In the genomic region with DNA sequence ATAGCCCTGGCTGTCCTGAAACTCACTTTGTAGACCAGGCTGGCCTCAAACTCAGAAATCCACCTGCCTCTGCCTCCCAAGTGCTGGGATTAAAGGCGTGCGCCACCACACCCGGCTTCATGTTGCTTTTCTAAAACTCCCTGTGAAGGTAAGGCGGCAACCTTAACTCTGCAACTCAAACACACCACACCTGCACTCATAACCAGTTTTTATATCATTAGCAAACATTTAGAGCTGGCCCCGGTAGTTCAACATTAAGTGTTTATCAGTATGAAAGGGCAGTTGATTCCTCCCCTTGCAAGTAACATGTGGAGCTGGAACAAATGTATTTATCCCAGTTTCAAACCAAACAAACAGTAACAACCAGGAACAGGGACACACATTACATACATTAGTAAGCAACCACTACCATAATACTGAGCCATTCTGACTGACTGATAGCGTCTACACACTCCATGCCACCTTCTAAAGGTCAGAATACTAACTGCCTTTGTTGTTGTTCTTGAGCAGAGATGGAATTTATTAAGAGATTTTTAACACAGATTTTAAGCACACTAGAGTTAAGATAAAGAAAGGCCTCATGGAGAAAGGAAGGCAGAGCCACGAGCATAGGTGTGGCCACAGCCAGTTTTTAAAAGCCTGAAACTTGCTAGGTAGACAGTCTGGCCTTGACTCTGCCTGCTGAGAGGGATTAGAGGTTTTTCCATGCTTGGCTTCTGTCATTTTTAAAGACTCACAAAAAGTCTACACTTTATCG, we compare ENCODE assay signal across 18 mouse cellular contexts.
DNase-seq lines count a peak whose midpoint lies in the region; ATAC-seq lines count a peak whose summit lies in the region.
"Had no signal": no experiment of that assay in that cellular context is flagged by ENCODE, and none has a peak within 500 bp of the region (broad histone marks: within the 10 kb centered on the region; RNA-seq: fewer than 3 reads in every experiment).

No protein-coding gene starts in this region.

- no peak for ATAC-seq in heart, embryonic 13.5 days (ENCODE audit: extremely low read depth, insufficient number of reproducible peaks, low FRiP score, low TSS enrichment)
- peak; percentile 60 for ATAC-seq in stomach, embryonic 15.5 days (ENCODE audit: insufficient read depth, low FRiP score, low read depth)
- ATAC-seq in stomach, embryonic 16.5 days (ENCODE audit: insufficient read depth, low FRiP score), result peak; percentile 53; the same call in 1 of the 2 replicates
- ATAC-seq in midbrain, embryonic 11.5 days (ENCODE audit: low FRiP score), result no peak
- ATAC-seq: forebrain, embryonic 13.5 days; forebrain, embryonic 15.5 days had no signal

- 0 out of 2 replicates have a peak overlapping the region, but pooled peaks have one; percentile 1 for H3K9ac ChIP-seq in heart, embryonic 13.5 days
- H3K9ac ChIP-seq in stomach, embryonic 15.5 days, result no peak overlapping the region
- H3K9ac ChIP-seq in stomach, embryonic 16.5 days (ENCODE audit: low read length), result no peak overlapping the region
- H3K9ac ChIP-seq in midbrain, embryonic 11.5 days (ENCODE audit: low read length), result no peak overlapping the region
- H3K9ac ChIP-seq: embryonic facial prominence, embryonic 12.5 days; forebrain, embryonic 13.5 days; forebrain, embryonic 15.5 days had no signal

- no peak overlapping the region for H3K4me3 ChIP-seq in heart, embryonic 13.5 days
- H3K4me3 ChIP-seq in stomach, embryonic 15.5 days (replicated peaks), result no peak overlapping the region
- no peak overlapping the region for H3K4me3 ChIP-seq in stomach, embryonic 16.5 days (replicated peaks; ENCODE audit: low read length)
- no peak overlapping the region for H3K4me3 ChIP-seq in midbrain, embryonic 11.5 days (ENCODE audit: low read depth, low read length)
- H3K4me3 ChIP-seq: embryonic facial prominence, embryonic 10.5 days; embryonic facial prominence, embryonic 12.5 days; forebrain, embryonic 13.5 days; forebrain, embryonic 15.5 days had no signal

- H3K4me2 ChIP-seq in heart, embryonic 13.5 days, result no peak overlapping the region
- H3K4me2 ChIP-seq in stomach, embryonic 15.5 days, result no peak overlapping the region
- H3K4me2 ChIP-seq in stomach, embryonic 16.5 days (ENCODE audit: low read depth, low read length), result no peak overlapping the region
- no peak overlapping the region for H3K4me2 ChIP-seq in midbrain, embryonic 11.5 days
- H3K4me2 ChIP-seq: embryonic facial prominence, embryonic 12.5 days; forebrain, embryonic 13.5 days; forebrain, embryonic 15.5 days had no signal

- H3K4me1 ChIP-seq in heart, embryonic 13.5 days, result peaks cover 30% of the 10 kb centered on the region
- no peaks in the 10 kb centered on the region for H3K4me1 ChIP-seq in stomach, embryonic 15.5 days
- H3K4me1 ChIP-seq in stomach, embryonic 16.5 days (ENCODE audit: control insufficient read depth, insufficient read depth, low read length), result 0 out of 2 replicates have a peak, but pooled peaks cover 6% of the 10 kb centered on the region
- no peaks in the 10 kb centered on the region for H3K4me1 ChIP-seq in midbrain, embryonic 11.5 days (ENCODE audit: control insufficient read depth, insufficient read depth, low read length)
- H3K4me1 ChIP-seq: embryonic facial prominence, embryonic 10.5 days; embryonic facial prominence, embryonic 12.5 days; forebrain, embryonic 13.5 days; forebrain, embryonic 15.5 days had no signal

- no peaks in the 10 kb centered on the region for H3K27me3 ChIP-seq in heart, embryonic 13.5 days (replicated peaks)
- H3K27me3 ChIP-seq in stomach, embryonic 15.5 days (replicated peaks), result no peaks in the 10 kb centered on the region
- no peaks in the 10 kb centered on the region for H3K27me3 ChIP-seq in stomach, embryonic 16.5 days (ENCODE audit: control insufficient read depth, insufficient read depth, low read length)
- no peaks in the 10 kb centered on the region for H3K27me3 ChIP-seq in midbrain, embryonic 11.5 days (ENCODE audit: control insufficient read depth, insufficient read depth, low read length)
- H3K27me3 ChIP-seq: embryonic facial prominence, embryonic 12.5 days; forebrain, embryonic 13.5 days; forebrain, embryonic 15.5 days had no signal

- no peak for DNase-seq in heart, postnatal 4 days
- DNase-seq in midbrain, embryonic 11.5 days (ENCODE audit: low spot score, missing footprints), result no peak
- no peak for DNase-seq in cerebellum, postnatal 36 days
- DNase-seq: adrenal gland, adult 2 months; adrenal gland, postnatal 10 days; adrenal gland, postnatal 25 days; cerebellum, adult 11 months; cerebellum, adult 18-20 months; cerebellum, adult 8-10 months; cerebellum, adult 9-11 months; cerebellum, postnatal 14 days had no signal

- H3K9me3 ChIP-seq in heart, embryonic 13.5 days, result no peaks in the 10 kb centered on the region
- no peaks in the 10 kb centered on the region for H3K9me3 ChIP-seq in stomach, embryonic 15.5 days
- no peaks in the 10 kb centered on the region for H3K9me3 ChIP-seq in stomach, embryonic 16.5 days (replicated peaks; ENCODE audit: control insufficient read depth, low read length)
- H3K9me3 ChIP-seq in midbrain, embryonic 11.5 days (ENCODE audit: control insufficient read depth, low read length), result no peaks in the 10 kb centered on the region
- H3K9me3 ChIP-seq: embryonic facial prominence, embryonic 10.5 days; embryonic facial prominence, embryonic 12.5 days; forebrain, embryonic 13.5 days; forebrain, embryonic 15.5 days had no signal

- WGBS in heart, embryonic 13.5 days, result 85% methylated on average over 8 of the region's 8 CpGs
- WGBS in stomach, embryonic 15.5 days, result 74% methylated on average over 8 of the region's 8 CpGs
- WGBS in stomach, embryonic 16.5 days, result 77% methylated on average over 8 of the region's 8 CpGs
- WGBS in midbrain, embryonic 11.5 days, result 93% methylated on average over 8 of the region's 8 CpGs

- H3K27ac ChIP-seq in heart, embryonic 13.5 days (replicated peaks), result peak overlapping the region; percentile 12; the same call in 1 of the 2 replicates
- 0 out of 2 replicates have a peak overlapping the region, but pooled peaks have one; percentile 1 for H3K27ac ChIP-seq in stomach, embryonic 15.5 days
- H3K27ac ChIP-seq in stomach, embryonic 16.5 days (ENCODE audit: low read length), result peak overlapping the region; percentile 25
- H3K27ac ChIP-seq in midbrain, embryonic 11.5 days (ENCODE audit: low read depth, low read length), result no peak overlapping the region
- H3K27ac ChIP-seq: embryonic facial prominence, embryonic 10.5 days; embryonic facial prominence, embryonic 12.5 days; forebrain, embryonic 13.5 days; forebrain, embryonic 15.5 days had no signal

- peaks cover 73% of the 10 kb centered on the region for H3K36me3 ChIP-seq in heart, embryonic 13.5 days
- no peaks in the 10 kb centered on the region; the same call in 1 of the 2 replicates for H3K36me3 ChIP-seq in stomach, embryonic 15.5 days
- 0 out of 2 replicates have a peak, but pooled peaks cover 5% of the 10 kb centered on the region for H3K36me3 ChIP-seq in stomach, embryonic 16.5 days (ENCODE audit: control insufficient read depth, insufficient read depth, low read length)
- H3K36me3 ChIP-seq in midbrain, embryonic 11.5 days (ENCODE audit: control insufficient read depth, insufficient read depth, low read length), result peaks cover 3% of the 10 kb centered on the region; the same call in 1 of the 2 replicates
- H3K36me3 ChIP-seq: forebrain, embryonic 15.5 days had no signal

Comparison
In these comparisons a context has a peak if more than half of its experiments do, and no peak if none do; other contexts are left out.
1. ATAC-seq: peak in stomach, embryonic 15.5 days (single experiment) and stomach, embryonic 16.5 days (single experiment); none in heart, embryonic 13.5 days (single experiment) and midbrain, embryonic 11.5 days (single experiment).